Mouse (Mus musculus) erythroblast, adult 5-6 weeks (primary cell): ENCODE results near the gene Dcst1. TPM values are rescaled to one million over a fixed set of nuclear protein-coding genes. Genes with fewer than 3 reads are reported as not detected.

ENCODE experiments used
- ATAC-seq: replicated peaks from 2 replicates; pipeline ENCODE4 v1.8.0; 2016; ENCODE audit warnings: moderate number of reproducible peaks, mild to moderate bottlenecking, moderate TSS enrichment, inconsistent platforms; ENCODE audit not compliant: poor library complexity, low FRiP score, severe bottlenecking
- total RNA-seq, 2 experiments: library from RNA; stranded (forward) in 1 of 2; stranded (reverse) in 1 of 2; fragments of 150-400 nt in 1 of 2; fragments of 200-764, 138-1000 nt in 1 of 2; gene quantifications; 2 replicates each; pipeline versions ENCODE4 v1.2.3 to v1.2.4; 2015 to 2017; ENCODE audit warnings: low replicate concordance in 2 of 2

Dcst1 gene
- total RNA-seq, 2 experiments from 2014 or later = not detected

DNA sequence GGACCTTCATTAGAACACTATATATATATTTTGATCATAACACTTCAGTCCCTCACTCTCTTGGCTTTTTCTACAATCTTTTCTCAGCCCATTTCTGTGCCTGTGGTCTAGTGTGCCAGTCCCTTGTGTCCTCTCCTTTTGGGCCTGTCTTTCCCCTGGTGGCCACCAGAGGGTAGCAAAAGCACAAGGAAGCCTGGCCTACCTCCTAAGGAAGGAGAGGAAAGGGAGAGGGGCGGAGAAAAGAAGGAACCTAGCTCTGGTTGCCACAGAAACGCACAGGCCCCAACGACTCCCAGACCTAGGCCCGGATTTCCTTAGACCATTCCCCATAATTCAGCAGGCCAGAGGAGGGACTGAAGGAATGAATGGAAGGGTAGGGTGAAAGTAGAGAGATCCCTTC is 48.2 kb downstream of the Dcst1 start:
- ATAC-seq = peak; percentile 80

DNA sequence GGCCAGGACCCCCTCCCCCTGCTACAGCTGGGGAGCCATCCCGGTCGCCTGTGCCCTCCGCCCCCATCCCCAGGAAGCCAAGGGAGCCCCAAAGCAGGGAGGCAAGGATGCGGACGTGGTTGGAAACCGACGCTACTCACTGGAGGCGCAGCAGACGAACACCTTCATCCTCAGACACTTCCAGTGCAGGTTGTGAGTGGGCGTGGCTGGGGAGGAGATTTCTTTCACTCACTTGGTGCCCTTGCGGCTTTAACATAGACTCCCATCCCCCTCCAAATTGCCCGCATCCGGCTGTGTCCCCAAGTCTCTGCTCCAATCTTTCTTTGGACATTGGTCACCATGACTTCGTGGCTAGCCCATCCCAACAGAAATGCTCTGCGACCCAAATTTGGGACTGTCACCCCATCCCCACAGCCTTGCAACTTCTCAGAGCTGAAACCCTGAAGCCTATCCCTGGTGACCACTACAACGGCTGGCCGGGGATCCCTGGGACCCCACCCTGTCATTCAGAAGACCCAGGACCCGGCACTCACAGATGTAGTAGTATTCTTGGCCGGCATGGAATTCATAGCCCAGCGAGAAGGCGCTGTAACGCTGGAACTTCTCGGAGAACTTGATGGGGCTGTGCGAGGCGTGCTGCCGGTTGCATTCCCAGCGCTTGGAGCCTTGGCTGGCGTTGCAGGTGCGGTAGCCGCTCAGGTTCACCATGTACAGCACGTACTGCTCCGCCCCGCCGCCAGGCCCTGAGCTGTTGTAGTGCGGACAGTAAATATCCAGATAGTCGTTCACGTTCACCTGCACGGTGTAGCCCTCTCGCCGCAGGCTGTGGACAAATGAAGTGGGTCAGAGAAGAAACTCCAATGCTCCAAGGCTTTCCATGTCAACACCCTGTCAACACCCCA is 48.9 kb downstream of the Dcst1 start:
- 0 out of 2 replicates have a peak, but pooled peaks have one; percentile 21 for ATAC-seq

DNA sequence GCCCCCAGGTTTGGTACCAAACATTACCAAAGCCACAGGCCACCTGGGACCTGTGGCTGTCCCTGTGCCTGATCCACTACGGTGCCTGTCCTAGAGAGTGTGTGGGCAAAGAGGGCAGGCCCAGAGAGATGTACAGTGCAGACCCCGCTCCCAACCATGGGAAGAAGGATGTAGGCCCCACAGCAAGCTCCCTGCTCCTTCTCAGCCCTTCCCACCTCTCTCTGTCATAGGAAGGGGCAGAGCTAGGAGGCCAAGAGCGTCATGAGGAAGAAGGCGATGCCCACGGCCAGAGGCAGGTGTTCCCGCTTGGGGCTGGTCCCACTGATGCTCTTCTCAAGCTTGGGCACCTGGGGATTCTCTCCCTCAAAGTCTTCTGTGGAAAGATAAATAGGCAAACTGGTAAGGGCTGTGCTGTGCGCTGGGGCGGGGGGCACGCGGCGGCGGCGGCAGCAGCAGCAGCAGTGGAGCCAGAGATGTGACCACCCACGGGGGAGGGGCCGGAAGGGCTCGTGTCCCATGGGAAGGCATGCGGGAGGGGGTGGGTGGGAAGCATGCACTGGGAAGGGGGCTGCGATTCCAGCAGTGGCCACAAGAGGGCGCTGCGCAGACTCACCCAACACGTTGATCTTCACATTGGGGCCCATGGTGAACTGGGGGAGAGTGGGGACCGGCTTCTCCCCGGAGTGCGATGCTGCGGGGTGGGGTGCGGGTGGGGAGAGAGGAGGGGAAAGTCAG is 49.7 kb downstream of the Dcst1 start:
- no peak for ATAC-seq

DNA sequence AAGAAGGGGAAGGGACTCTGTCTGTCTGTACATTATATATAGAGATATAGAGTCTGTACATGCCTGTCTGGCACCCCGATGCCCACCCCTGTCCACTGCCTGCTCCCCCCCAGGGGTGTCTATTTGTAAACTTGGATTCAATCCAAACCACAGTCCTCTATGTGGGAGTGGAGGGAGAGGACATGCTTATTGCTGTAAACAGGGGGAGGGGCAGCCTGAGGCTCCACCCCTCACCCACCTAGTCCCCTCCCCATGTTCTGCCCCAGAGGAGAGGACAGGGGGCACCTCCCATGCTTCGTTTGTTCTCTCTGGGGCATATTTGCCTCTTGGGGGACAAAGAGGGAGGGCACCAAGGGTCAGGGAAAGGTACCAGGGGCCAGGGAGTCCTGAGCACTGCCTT is 50.3 kb downstream of the Dcst1 start:
- ATAC-seq = no peak

DNA sequence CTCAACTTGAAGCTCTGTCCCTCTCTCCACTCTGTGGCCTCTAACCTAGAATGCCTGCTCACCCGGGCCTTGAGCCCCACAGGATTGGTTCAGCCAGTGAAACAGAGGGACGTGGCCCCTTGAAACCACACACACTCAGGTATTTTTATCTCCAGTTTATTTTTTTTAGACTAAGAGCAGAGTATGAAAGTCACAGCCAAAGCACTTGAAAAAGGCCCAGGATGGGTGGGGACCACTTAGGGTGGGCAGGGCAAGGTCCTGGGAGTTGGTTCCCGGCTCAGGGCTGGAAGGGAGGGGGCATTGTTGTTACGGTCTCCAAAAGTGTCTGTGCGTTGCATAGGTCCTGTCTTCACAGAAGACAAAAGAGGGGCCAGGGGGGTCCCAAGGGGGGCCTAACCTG is 50.7 kb downstream of the Dcst1 start:
- no peak for ATAC-seq

DNA sequence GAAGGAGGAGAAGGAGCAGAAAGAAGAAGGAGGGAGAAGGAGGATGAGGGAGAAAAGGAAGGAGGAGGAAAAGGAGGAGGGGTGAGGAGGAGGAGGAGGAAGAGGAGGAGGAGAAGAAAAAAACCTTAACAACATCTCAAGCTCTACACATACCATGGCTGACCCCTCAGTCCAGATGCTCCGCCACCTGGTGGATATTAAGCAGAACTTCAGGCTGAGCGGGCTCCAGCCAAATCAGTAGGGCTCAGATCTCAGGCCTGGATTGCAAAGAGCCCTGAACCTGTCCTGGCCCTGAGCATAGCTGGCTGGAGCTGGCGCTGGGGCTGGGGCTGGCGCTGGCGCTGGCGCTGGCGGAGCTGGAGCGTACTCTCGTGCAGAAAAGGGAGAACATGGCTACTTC is 57.0 kb downstream of the Dcst1 start:
- peak; percentile 79; the same call in 1 of the 2 replicates for ATAC-seq

DNA sequence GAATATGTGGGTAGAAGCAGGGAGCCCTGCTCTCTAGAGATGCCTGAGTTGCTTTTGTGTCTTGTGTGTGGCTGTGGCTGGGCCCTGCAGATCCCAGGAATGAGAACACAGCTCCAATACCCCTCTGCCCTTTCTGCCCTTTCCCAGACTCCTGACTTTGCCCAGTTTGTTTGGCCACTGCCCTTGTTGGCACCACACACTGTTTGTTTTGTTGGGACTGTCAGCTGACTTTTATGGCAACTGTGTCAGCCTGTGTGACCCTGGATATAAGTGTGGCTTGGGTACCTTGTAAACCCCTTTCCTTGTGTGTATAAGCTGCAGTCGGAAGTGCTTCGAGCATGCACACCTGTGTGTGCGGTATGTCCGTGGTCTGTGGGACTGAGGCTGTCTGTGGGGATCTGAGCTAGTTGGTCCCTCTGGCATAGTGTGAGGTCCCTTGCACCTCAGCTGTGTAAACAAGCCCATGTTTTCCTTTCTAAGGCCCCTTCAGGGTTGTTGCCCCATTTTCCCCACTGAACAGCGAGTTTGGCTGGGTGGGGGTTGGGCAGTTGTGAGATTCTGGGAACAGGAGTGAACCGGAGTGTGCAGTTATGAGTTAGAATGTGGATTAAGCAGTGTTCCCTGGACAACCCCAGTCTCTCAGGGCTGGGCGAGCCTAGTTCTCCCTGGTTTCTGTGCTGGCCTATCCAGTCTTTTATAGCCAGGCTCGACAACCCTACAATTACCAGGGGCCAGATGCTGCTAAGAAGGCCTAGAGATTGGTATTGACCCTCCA is 59.3 kb downstream of the Dcst1 start:
- no peak for ATAC-seq

DNA sequence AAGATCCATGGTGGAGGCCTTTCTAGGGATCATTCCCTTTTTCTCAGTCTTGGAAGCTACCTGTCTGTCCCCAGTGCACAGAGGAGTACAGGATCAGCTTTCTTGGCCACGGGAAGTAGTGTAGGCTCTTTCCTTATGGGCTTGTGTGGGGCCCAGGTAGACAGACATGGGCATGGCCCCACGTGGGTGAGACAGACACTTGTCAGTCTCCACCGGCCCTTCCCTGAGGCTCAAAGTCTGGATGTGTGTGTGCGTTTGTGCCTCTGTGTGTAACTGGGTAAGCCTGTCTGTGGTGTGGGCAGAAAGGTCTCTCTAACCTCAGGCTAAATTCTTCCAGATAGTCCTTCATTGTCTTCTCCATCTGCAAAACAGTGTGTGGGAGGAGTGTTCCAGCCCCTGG is 59.9 kb downstream of the Dcst1 start:
- no peak for ATAC-seq

DNA sequence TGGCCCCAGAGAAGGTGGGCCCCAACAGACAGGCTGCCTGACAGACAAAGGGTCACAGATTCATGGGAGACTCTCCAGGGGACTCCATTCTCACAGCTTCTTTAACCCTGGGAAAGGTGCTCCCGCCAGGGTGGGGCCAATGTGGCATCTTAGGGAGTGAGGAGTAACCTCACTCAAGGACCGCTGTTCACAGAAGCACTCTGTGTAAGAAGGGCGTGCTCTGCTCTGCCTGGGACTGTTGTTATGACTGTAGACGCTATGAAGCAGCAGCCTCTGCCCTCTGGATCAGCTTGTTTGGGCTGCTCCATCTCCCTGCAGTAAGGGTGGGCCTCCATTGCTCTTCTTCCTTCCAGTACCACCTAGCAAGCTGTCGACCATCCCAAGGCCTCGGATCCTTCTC is 60.6 kb downstream of the Dcst1 start:
- no peak for ATAC-seq

DNA sequence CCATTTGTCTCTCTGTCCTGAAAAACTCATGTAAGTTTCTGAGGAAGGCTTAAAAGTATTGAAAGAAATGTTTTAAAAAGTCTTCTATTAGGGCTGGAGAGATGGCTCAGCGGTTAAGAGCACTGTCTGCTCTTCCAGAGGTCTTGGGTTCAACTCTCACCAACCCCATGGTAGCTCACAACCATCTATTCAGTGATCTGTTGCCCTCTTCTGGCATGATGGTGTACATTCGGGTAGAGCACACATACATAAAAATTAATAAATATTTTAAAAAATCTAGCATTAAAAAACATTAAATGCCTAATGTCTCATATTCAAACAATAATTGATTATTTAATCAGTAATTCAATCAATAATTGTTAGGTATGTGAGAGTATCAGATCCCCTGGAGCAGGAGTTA is 64.5 kb downstream of the Dcst1 start:
- no peak for ATAC-seq

Other genes with a start within 250 kb of the Dcst1 start
- 22.5 and 23.4 TPM in 2 replicates for gene Pklr, start 229.1 kb downstream of the Dcst1 start, total RNA-seq (2015; ENCODE audit: low replicate concordance)
- 5.6 and 5.7 TPM in 2 replicates for gene Pklr, start 229.1 kb downstream of the Dcst1 start, total RNA-seq (2017; ENCODE audit: low replicate concordance)
- gene Hcn3, start 205.1 kb downstream of the Dcst1 start, total RNA-seq (2015; ENCODE audit: low replicate concordance) = not detected in 2 replicates
- 1.3 TPM in 1 of 2 replicates, not detected in the other for gene Hcn3, start 205.1 kb downstream of the Dcst1 start, total RNA-seq (2017; ENCODE audit: low replicate concordance)
- 16.3 and 37.9 TPM in 2 replicates for gene Clk2, start 200.5 kb downstream of the Dcst1 start, total RNA-seq (2015; ENCODE audit: low replicate concordance)
- 24.4 and 47.4 TPM in 2 replicates for gene Clk2, start 200.5 kb downstream of the Dcst1 start, total RNA-seq (2017; ENCODE audit: low replicate concordance)
- 20.3 and 24.0 TPM in 2 replicates for gene Scamp3, start 187.8 kb downstream of the Dcst1 start, total RNA-seq (2015; ENCODE audit: low replicate concordance)
- 3.5 and 5.8 TPM in 2 replicates for gene Scamp3, start 187.8 kb downstream of the Dcst1 start, total RNA-seq (2017; ENCODE audit: low replicate concordance)
- 3.3 and 18.6 TPM in 2 replicates for gene Fam189b, start 182.1 kb downstream of the Dcst1 start, total RNA-seq (2015; ENCODE audit: low replicate concordance)
- 1.8 TPM in 1 of 2 replicates, not detected in the other for gene Fam189b, start 182.1 kb downstream of the Dcst1 start, total RNA-seq (2017; ENCODE audit: low replicate concordance)
- 11.1 and 18.8 TPM in 2 replicates for gene Gba, start 162.3 kb downstream of the Dcst1 start, total RNA-seq (2015; ENCODE audit: low replicate concordance)
- gene Gba, start 162.3 kb downstream of the Dcst1 start, total RNA-seq (2017; ENCODE audit: low replicate concordance) = 12.9 and 13.2 TPM in 2 replicates
- not detected in 2 replicates for gene Thbs3, start 150.1 kb downstream of the Dcst1 start, total RNA-seq (2015; ENCODE audit: low replicate concordance)
- 1.7 TPM in 1 of 2 replicates, not detected in the other for gene Thbs3, start 150.1 kb downstream of the Dcst1 start, total RNA-seq (2017; ENCODE audit: low replicate concordance)
- gene Mtx1, start 138.2 kb downstream of the Dcst1 start, total RNA-seq (2015; ENCODE audit: low replicate concordance) = 4.0 and 13.4 TPM in 2 replicates
- gene Mtx1, start 138.2 kb downstream of the Dcst1 start, total RNA-seq (2017; ENCODE audit: low replicate concordance) = 8.6 and 13.4 TPM in 2 replicates
- not detected in 2 replicates for gene Muc1, start 136.2 kb downstream of the Dcst1 start, total RNA-seq (2015; ENCODE audit: low replicate concordance)
- gene Muc1, start 136.2 kb downstream of the Dcst1 start, total RNA-seq (2017; ENCODE audit: low replicate concordance) = not detected in 2 replicates
- 47.0 and 49.8 TPM in 2 replicates for gene Krtcap2, start 119.3 kb downstream of the Dcst1 start, total RNA-seq (2015; ENCODE audit: low replicate concordance)
- 17.8 and 31.8 TPM in 2 replicates for gene Krtcap2, start 119.3 kb downstream of the Dcst1 start, total RNA-seq (2017; ENCODE audit: low replicate concordance)
- not detected in 2 replicates for gene Trim46, start 118.9 kb downstream of the Dcst1 start, total RNA-seq (2015; ENCODE audit: low replicate concordance)
- gene Trim46, start 118.9 kb downstream of the Dcst1 start, total RNA-seq (2017; ENCODE audit: low replicate concordance) = not detected in 2 replicates
- gene Dpm3, start 105.9 kb downstream of the Dcst1 start, total RNA-seq (2015; ENCODE audit: low replicate concordance) = 16.1 and 42.3 TPM in 2 replicates
- 4.3 TPM in 1 of 2 replicates, not detected in the other for gene Dpm3, start 105.9 kb downstream of the Dcst1 start, total RNA-seq (2017; ENCODE audit: low replicate concordance)
- 8.8 and 12.9 TPM in 2 replicates for gene Slc50a1, start 94.7 kb downstream of the Dcst1 start, total RNA-seq (2015; ENCODE audit: low replicate concordance)
- gene Slc50a1, start 94.7 kb downstream of the Dcst1 start, total RNA-seq (2017; ENCODE audit: low replicate concordance) = 10.9 and 11.5 TPM in 2 replicates
- gene Efna1, start 84.1 kb downstream of the Dcst1 start, total RNA-seq (2015; ENCODE audit: low replicate concordance) = not detected in 2 replicates
- gene Efna1, start 84.1 kb downstream of the Dcst1 start, total RNA-seq (2017; ENCODE audit: low replicate concordance) = not detected in 2 replicates
- gene Efna3, start 42.3 kb downstream of the Dcst1 start, total RNA-seq (2015; ENCODE audit: low replicate concordance) = not detected in 2 replicates
- not detected in 2 replicates for gene Efna3, start 42.3 kb downstream of the Dcst1 start, total RNA-seq (2017; ENCODE audit: low replicate concordance)
- gene Efna4, start 27.2 kb downstream of the Dcst1 start, total RNA-seq (2015; ENCODE audit: low replicate concordance) = not detected in 2 replicates
- not detected in 2 replicates for gene Efna4, start 27.2 kb downstream of the Dcst1 start, total RNA-seq (2017; ENCODE audit: low replicate concordance)
- 25.3 and 34.2 TPM in 2 replicates for gene Adam15, start 15.3 kb downstream of the Dcst1 start, total RNA-seq (2015; ENCODE audit: low replicate concordance)
- gene Adam15, start 15.3 kb downstream of the Dcst1 start, total RNA-seq (2017; ENCODE audit: low replicate concordance) = 5.0 and 14.1 TPM in 2 replicates
- gene Dcst2, start 3.3 kb downstream of the Dcst1 start, total RNA-seq (2015; ENCODE audit: low replicate concordance) = not detected in 2 replicates
- not detected in 2 replicates for gene Dcst2, start 3.3 kb downstream of the Dcst1 start, total RNA-seq (2017; ENCODE audit: low replicate concordance)
- 5.8 and 7.7 TPM in 2 replicates for gene Zbtb7b, start 29.5 kb upstream of the Dcst1 start, total RNA-seq (2015; ENCODE audit: low replicate concordance)
- gene Zbtb7b, start 29.5 kb upstream of the Dcst1 start, total RNA-seq (2017; ENCODE audit: low replicate concordance) = 5.4 and 15.2 TPM in 2 replicates
- 0.63 and 3.7 TPM in 2 replicates for gene Lenep, start 37.5 kb upstream of the Dcst1 start, total RNA-seq (2015; ENCODE audit: low replicate concordance)
- gene Lenep, start 37.5 kb upstream of the Dcst1 start, total RNA-seq (2017; ENCODE audit: low replicate concordance) = 0.17 TPM in 1 of 2 replicates, not detected in the other
- 2.1 and 6.3 TPM in 2 replicates for gene Flad1, start 46.6 kb upstream of the Dcst1 start, total RNA-seq (2015; ENCODE audit: low replicate concordance)
- gene Flad1, start 46.6 kb upstream of the Dcst1 start, total RNA-seq (2017; ENCODE audit: low replicate concordance) = 1.8 and 3.1 TPM in 2 replicates
- 67.9 and 79.9 TPM in 2 replicates for gene Cks1b, start 53.1 kb upstream of the Dcst1 start, total RNA-seq (2015; ENCODE audit: low replicate concordance)
- 37.4 and 42.1 TPM in 2 replicates for gene Cks1b, start 53.1 kb upstream of the Dcst1 start, total RNA-seq (2017; ENCODE audit: low replicate concordance)
- gene Shc1, start 53.2 kb upstream of the Dcst1 start, total RNA-seq (2015; ENCODE audit: low replicate concordance) = 14.4 and 25.2 TPM in 2 replicates
- 21.3 and 24.1 TPM in 2 replicates for gene Shc1, start 53.2 kb upstream of the Dcst1 start, total RNA-seq (2017; ENCODE audit: low replicate concordance)
- gene Pygo2, start 65.0 kb upstream of the Dcst1 start, total RNA-seq (2015; ENCODE audit: low replicate concordance) = 9.8 and 11.5 TPM in 2 replicates
- 5.6 and 12.4 TPM in 2 replicates for gene Pygo2, start 65.0 kb upstream of the Dcst1 start, total RNA-seq (2017; ENCODE audit: low replicate concordance)
- 3.8 and 4.2 TPM in 2 replicates for gene Pbxip1, start 71.5 kb upstream of the Dcst1 start, total RNA-seq (2015; ENCODE audit: low replicate concordance)
- gene Pbxip1, start 71.5 kb upstream of the Dcst1 start, total RNA-seq (2017; ENCODE audit: low replicate concordance) = 6.2 and 8.6 TPM in 2 replicates
- 5.4 and 8.1 TPM in 2 replicates for gene Pmvk, start 89.3 kb upstream of the Dcst1 start, total RNA-seq (2015; ENCODE audit: low replicate concordance)
- gene Pmvk, start 89.3 kb upstream of the Dcst1 start, total RNA-seq (2017; ENCODE audit: low replicate concordance) = 6.6 and 10.1 TPM in 2 replicates
- gene Kcnn3, start 154.9 kb upstream of the Dcst1 start, total RNA-seq (2015; ENCODE audit: low replicate concordance) = not detected in 2 replicates
- gene Kcnn3, start 154.9 kb upstream of the Dcst1 start, total RNA-seq (2017; ENCODE audit: low replicate concordance) = 0.26 TPM in 1 of 2 replicates, not detected in the other